Mouse (Mus musculus): ENCODE results near the gene Parp4.

- TF ChIP-seq CTCF (IDR thresholded peaks at IDR 0.05; ENCODE audit: low read depth, low read length) (no peak), POLR2A (IDR thresholded peaks at IDR 0.05; ENCODE audit: borderline replicate concordance, low read depth, low read length) (no peak)
Measured at GRCm38 (mm10) chr14:56613212-56613611, 37.8 kb downstream of the Parp4 start.
